Mouse (Mus musculus) frontal cortex, postnatal 25 days (tissue): ENCODE results near the gene Sema6d.

Source experiments
- DNase-seq, 2 experiments: peaks; one replicate each; pipeline ENCODE4 v3.0.0; 2022; ENCODE audit warnings: low spot score in 2 of 2

Gene Sema6d

GRCm38 (mm10) chr2:124171718-124172117 lies 81.9 kb downstream of the Sema6d start:
- DNase-seq, result no peak

GRCm38 (mm10) chr2:124176265-124176664 lies 86.5 kb downstream of the Sema6d start:
- no peak for DNase-seq

GRCm38 (mm10) chr2:124176711-124177169 lies 87.0 kb downstream of the Sema6d start:
- no peak for DNase-seq

GRCm38 (mm10) chr2:124189271-124189670 lies 99.5 kb downstream of the Sema6d start:
- no peak for DNase-seq

- DNase-seq, result no peak
These were observed 104.3 kb downstream of the Sema6d start for GRCm38 (mm10) chr2:124194041-124194440.

GRCm38 (mm10) chr2:124201493-124201892 lies 111.7 kb downstream of the Sema6d start:
- no peak for DNase-seq

- no peak for DNase-seq
These were observed 112.8 kb downstream of the Sema6d start for GRCm38 (mm10) chr2:124202475-124202990.

- DNase-seq, result no peak
These were observed 116.0 kb downstream of the Sema6d start for GRCm38 (mm10) chr2:124205811-124206210.

- no peak for DNase-seq
These were observed 118.5 kb downstream of the Sema6d start for GRCm38 (mm10) chr2:124208251-124208650.

- no peak for DNase-seq
These were observed 133.8 kb downstream of the Sema6d start for GRCm38 (mm10) chr2:124223559-124223958.

- no peak for DNase-seq
These were observed 134.6 kb downstream of the Sema6d start for GRCm38 (mm10) chr2:124224328-124224727.

GRCm38 (mm10) chr2:124234636-124235221 lies 145.0 kb downstream of the Sema6d start:
- no peak for DNase-seq

- no peak for DNase-seq
These were observed 145.7 kb downstream of the Sema6d start for GRCm38 (mm10) chr2:124235237-124236055.

GRCm38 (mm10) chr2:124236831-124237230 lies 147.1 kb downstream of the Sema6d start:
- no peak for DNase-seq

- no peak for DNase-seq
These were observed 153.8 kb downstream of the Sema6d start for GRCm38 (mm10) chr2:124243608-124244007.

GRCm38 (mm10) chr2:124244543-124245245 lies 154.9 kb downstream of the Sema6d start:
- no peak for DNase-seq

GRCm38 (mm10) chr2:124258108-124258507 lies 168.3 kb downstream of the Sema6d start:
- DNase-seq, result no peak

GRCm38 (mm10) chr2:124264309-124264708 lies 174.5 kb downstream of the Sema6d start:
- no peak for DNase-seq

GRCm38 (mm10) chr2:124271156-124271555 lies 181.4 kb downstream of the Sema6d start:
- DNase-seq, result no peak

- no peak for DNase-seq
These were observed 187.7 kb downstream of the Sema6d start for GRCm38 (mm10) chr2:124277492-124277891.

GRCm38 (mm10) chr2:124285109-124285508 lies 195.3 kb downstream of the Sema6d start:
- no peak for DNase-seq

GRCm38 (mm10) chr2:124289356-124289755 lies 199.6 kb downstream of the Sema6d start:
- no peak for DNase-seq
